Mouse (Mus musculus) stomach, embryonic 14.5 days (tissue): ENCODE measurements around the gene Tfcp2l1. TPM values are rescaled to one million over a fixed set of nuclear protein-coding genes. Genes with fewer than 3 reads are reported as not detected.
A peak's percentile ranks its signal among the peaks of the same experiment; 100 is the strongest.

ENCODE experiments used
- ATAC-seq: fragments of 200-750 bp; cut with Nextera tagmentation; 2 replicates; pipeline ENCODE4 v1.8.0; 2017; ENCODE audit warnings: low read depth, moderate TSS enrichment; ENCODE audit not compliant: insufficient number of reproducible peaks, insufficient read depth, low FRiP score
- H3K27ac ChIP-seq: fragments of 300-500 bp; sonication (generic); 2 replicates; pipeline ENCODE4 v1.5.1; 2014; ENCODE audit warnings: mild to moderate bottlenecking, low read length, moderate library complexity, mixed read lengths
- H3K27me3 ChIP-seq: fragments of 300-500 bp; sonication (generic); 2 replicates; pipeline ENCODE4 v1.6.1; 2014; ENCODE audit warnings: low read length, control low read depth, mixed read lengths; ENCODE audit not compliant: control insufficient read depth, insufficient read depth
- H3K36me3 ChIP-seq: fragments of 300-500 bp; sonication (generic); 2 replicates; pipeline ENCODE4 v1.6.1; 2014; ENCODE audit warnings: mild to moderate bottlenecking, control low read depth, low read length, moderate library complexity, mixed read lengths; ENCODE audit not compliant: control insufficient read depth, insufficient read depth
- H3K4me1 ChIP-seq: fragments of 300-500 bp; sonication (generic); 2 replicates; pipeline ENCODE4 v1.6.1; 2014; ENCODE audit warnings: low read length, control low read depth, mixed read lengths; ENCODE audit not compliant: control insufficient read depth, insufficient read depth
- H3K4me2 ChIP-seq: fragments of 300-500 bp; sonication (generic); replicated peaks from 2 replicates; pipeline ENCODE4 v1.6.1; 2014; ENCODE audit warnings: low read depth, low read length, control low read depth
- H3K4me3 ChIP-seq: fragments of 300-500 bp; sonication (generic); 2 replicates; pipeline ENCODE4 v1.5.1; 2014; ENCODE audit warnings: low read depth, low read length, control low read depth
- H3K9ac ChIP-seq: fragments of 300-500 bp; sonication (generic); replicated peaks from 2 replicates; pipeline ENCODE4 v1.6.1; 2014; ENCODE audit warnings: low read depth, mild to moderate bottlenecking, control low read depth, low read length, moderate library complexity, mixed read lengths
- H3K9me3 ChIP-seq: fragments of 300-500 bp; sonication (generic); 2 replicates; pipeline ENCODE4 v1.6.1; 2016; ENCODE audit warnings: low read depth, low read length, control low read depth; ENCODE audit not compliant: control insufficient read depth
- WGBS: fragments of 180-500 bp; shearing (Covaris S2); extraction: QIAGEN DNeasy Blood & Tissue Kit; methylation state at CpG from one replicate; pipeline ENCODE4 v1.1.7; 2014; 5-methylcytosine and 5-hydroxymethylcytosine counted together
- polyA plus RNA-seq: library from polyadenylated mRNA; unstranded; fragments of >200 nt; fragmentation: Nextera tagmentation; extraction: Ambion mirVana; gene quantifications from 2 replicates; pipeline ENCODE4 v1.2.1, GENCODE M21; 2014

Tfcp2l1 gene
- polyA plus RNA-seq, 1 experiment from 2014 or later: 1.4 TPM

- Histone ChIP-seq H3K27ac (no peak overlapping the region), H3K27me3 (no peaks in the 10 kb centered on the region), H3K9me3 (no peaks in the 10 kb centered on the region), H3K4me2 (no peak overlapping the region), H3K36me3 (no peaks in the 10 kb centered on the region), H3K9ac (no peak overlapping the region), H3K4me3 (no peak overlapping the region), H3K4me1 (no peaks in the 10 kb centered on the region)
- ATAC-seq: no peak
- 61% methylated on average over 9 of the region's 9 CpGs for WGBS
These were observed 15.6 kb downstream of the Tfcp2l1 start for GRCm38 (mm10) chr1:118643138-118643979.

DNA sequence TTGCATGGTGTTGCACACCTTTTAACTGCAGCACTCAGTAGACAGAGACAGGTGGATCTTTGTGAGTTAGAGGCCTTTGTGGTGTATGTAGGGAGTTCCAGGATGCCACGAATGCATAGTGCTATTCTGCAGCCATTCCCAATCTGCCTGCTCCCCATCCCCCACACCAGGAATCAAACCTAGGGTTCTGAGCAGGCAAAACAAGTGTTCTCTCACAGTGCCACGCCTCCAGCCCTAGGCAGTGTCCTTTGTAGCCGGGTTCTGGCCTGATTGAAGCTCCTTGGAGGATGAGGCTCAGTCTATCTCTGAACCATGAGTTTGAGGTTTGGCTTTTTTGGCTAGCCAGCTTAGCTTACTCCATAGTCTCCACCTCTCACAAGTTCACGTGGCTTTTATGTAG, 18.0 kb downstream of the Tfcp2l1 start:
- Histone ChIP-seq H3K27ac (no peak overlapping the region), H3K4me2 (no peak overlapping the region), H3K9me3 (no peaks in the 10 kb centered on the region), H3K9ac (no peak overlapping the region), H3K4me3 (no peak overlapping the region), H3K4me1 (peaks cover 8% of the 10 kb centered on the region; the same call in 1 of the 2 replicates), H3K36me3 (no peaks in the 10 kb centered on the region), H3K27me3 (no peaks in the 10 kb centered on the region)
- 64% methylated on average over 4 of the region's 4 CpGs for WGBS
- ATAC-seq: no peak

DNA sequence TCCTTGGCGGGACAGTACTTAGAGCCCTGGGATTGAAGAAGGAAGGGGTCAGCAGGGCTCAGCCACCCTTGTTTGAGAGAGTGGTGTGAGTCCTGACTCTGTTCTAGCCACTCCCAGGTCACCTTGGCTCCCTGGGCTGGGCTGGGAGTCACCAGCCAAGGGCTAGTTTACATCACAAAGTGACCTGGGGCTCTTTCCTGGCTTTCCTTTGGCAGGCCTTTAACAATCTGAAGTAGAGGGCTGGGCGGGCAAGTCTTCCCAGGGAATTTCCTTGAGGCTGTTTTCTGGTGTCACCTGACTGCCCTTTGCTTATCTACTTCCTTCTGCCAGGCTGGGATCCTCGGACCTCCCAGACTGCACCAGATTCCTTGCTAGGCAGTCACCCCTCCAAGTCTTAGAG, 20.3 kb downstream of the Tfcp2l1 start:
- Histone ChIP-seq H3K9me3 (no peaks in the 10 kb centered on the region), H3K9ac (no peak overlapping the region), H3K4me3 (no peak overlapping the region), H3K36me3 (no peaks in the 10 kb centered on the region), H3K4me2 (no peak overlapping the region), H3K4me1 (peaks cover 8% of the 10 kb centered on the region; the same call in 1 of the 2 replicates), H3K27ac (no peak overlapping the region), H3K27me3 (no peaks in the 10 kb centered on the region)
- ATAC-seq: no peak
- WGBS: 32% methylated on average over 3 of the region's 3 CpGs

- H3K9me3 ChIP-seq: no peaks in the 10 kb centered on the region
- WGBS: 57% methylated on average over 9 of the region's 9 CpGs
- H3K36me3 ChIP-seq: no peaks in the 10 kb centered on the region
- no peak overlapping the region for H3K4me3 ChIP-seq
- no peak overlapping the region for H3K9ac ChIP-seq
- peak overlapping the region; percentile 62; the same call in 1 of the 2 replicates for H3K27ac ChIP-seq
- H3K4me2 ChIP-seq: no peak overlapping the region
- peak; percentile 78 for ATAC-seq
- no peaks in the 10 kb centered on the region for H3K27me3 ChIP-seq
- H3K4me1 ChIP-seq: peaks cover 8% of the 10 kb centered on the region; the same call in 1 of the 2 replicates
These were observed 22.4 kb downstream of the Tfcp2l1 start for GRCm38 (mm10) chr1:118649933-118650770.

DNA sequence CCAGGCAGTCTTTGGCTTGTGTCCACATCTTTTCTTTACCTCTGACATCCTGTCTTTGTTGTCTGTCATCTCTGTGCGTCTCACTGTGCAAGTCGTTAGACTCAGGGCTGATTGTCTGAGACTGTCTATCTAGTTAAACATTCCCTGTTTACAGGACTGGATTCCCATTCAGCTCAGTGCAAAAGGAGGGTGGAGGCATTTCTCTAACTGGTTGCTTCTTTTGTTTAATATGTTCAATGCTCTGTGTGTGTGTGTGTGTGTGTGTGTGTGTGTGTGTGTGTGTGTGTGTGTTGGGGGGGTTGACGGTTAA, 23.0 kb downstream of the Tfcp2l1 start:
- 40% methylated on average over 3 of the region's 3 CpGs for WGBS
- ATAC-seq: no peak
- no peak overlapping the region for H3K4me2 ChIP-seq

GRCm38 (mm10) chr1:118658716-118659115, 31.0 kb downstream of the Tfcp2l1 start:
- WGBS: 74% methylated on average over 6 of the region's 6 CpGs
- H3K27ac ChIP-seq: no peak overlapping the region
- H3K4me3 ChIP-seq: no peak overlapping the region
- H3K9me3 ChIP-seq: no peaks in the 10 kb centered on the region
- no peak for ATAC-seq
- H3K4me1 ChIP-seq: no peaks in the 10 kb centered on the region
- no peak overlapping the region for H3K9ac ChIP-seq
- no peaks in the 10 kb centered on the region for H3K27me3 ChIP-seq
- H3K36me3 ChIP-seq: no peaks in the 10 kb centered on the region
- no peak overlapping the region for H3K4me2 ChIP-seq

More for the DNA sequence above, 23.0 kb downstream of the Tfcp2l1 start:
- no peaks in the 10 kb centered on the region for H3K9me3 ChIP-seq
- no peak overlapping the region for H3K4me3 ChIP-seq
- H3K36me3 ChIP-seq: no peaks in the 10 kb centered on the region
- no peak overlapping the region for H3K9ac ChIP-seq
- peaks cover 8% of the 10 kb centered on the region; the same call in 1 of the 2 replicates for H3K4me1 ChIP-seq
- no peaks in the 10 kb centered on the region for H3K27me3 ChIP-seq
- peak overlapping the region; percentile 62; the same call in 1 of the 2 replicates for H3K27ac ChIP-seq

DNA sequence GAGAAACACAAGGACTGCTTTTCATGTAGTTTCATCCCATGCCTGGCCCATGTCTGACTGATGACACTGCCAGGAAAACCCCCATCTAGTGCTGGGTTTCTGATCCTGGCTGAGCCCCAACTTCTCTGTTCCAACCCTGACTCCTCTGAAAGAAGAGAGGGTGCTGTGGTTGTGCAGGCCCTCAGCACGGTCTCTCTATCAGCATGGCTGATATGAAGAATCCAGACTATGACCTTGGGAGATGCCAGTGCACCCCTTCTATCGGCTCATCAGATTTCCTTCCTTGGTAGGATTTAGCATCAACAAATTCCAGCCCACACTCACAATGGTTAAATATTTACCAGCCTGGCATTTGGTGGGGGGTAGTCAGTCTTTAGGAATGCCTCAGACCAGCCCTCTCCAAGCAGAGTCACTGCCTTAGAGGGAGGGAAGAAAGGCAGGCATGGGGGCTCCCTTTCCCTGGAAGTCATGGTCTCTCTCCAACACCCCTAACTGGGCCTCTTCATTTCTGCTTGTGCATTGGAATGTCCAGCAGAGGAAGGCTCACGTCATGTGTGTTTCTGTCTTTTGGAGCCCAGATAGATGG, 33.2 kb downstream of the Tfcp2l1 start:
- Histone ChIP-seq H3K27me3 (no peaks in the 10 kb centered on the region), H3K4me2 (no peak overlapping the region), H3K9ac (no peak overlapping the region), H3K4me3 (no peak overlapping the region), H3K27ac (no peak overlapping the region), H3K4me1 (no peaks in the 10 kb centered on the region), H3K9me3 (no peaks in the 10 kb centered on the region), H3K36me3 (no peaks in the 10 kb centered on the region)
- ATAC-seq: peak; percentile 31; the same call in 1 of the 2 replicates
- WGBS: 34% methylated on average over 3 of the region's 3 CpGs

GRCm38 (mm10) chr1:118663062-118663461, 35.3 kb downstream of the Tfcp2l1 start:
- WGBS: 56% methylated on average over 1 of the region's 1 CpGs
- no peak overlapping the region for H3K27ac ChIP-seq
- no peak overlapping the region for H3K9ac ChIP-seq
- no peaks in the 10 kb centered on the region for H3K4me1 ChIP-seq
- H3K4me2 ChIP-seq: no peak overlapping the region
- no peak overlapping the region for H3K4me3 ChIP-seq
- H3K9me3 ChIP-seq: no peaks in the 10 kb centered on the region
- no peaks in the 10 kb centered on the region for H3K36me3 ChIP-seq
- no peak for ATAC-seq
- H3K27me3 ChIP-seq: no peaks in the 10 kb centered on the region
